Mouse (Mus musculus): ENCODE measurements around the gene Chpf. TPM values are rescaled to one million over a fixed set of nuclear protein-coding genes. Genes with fewer than 3 reads are reported as not detected.

The Chpf gene
- total RNA-seq, 2 experiments from 2014 or later, result 36.9 to 43.6 TPM

DNA sequence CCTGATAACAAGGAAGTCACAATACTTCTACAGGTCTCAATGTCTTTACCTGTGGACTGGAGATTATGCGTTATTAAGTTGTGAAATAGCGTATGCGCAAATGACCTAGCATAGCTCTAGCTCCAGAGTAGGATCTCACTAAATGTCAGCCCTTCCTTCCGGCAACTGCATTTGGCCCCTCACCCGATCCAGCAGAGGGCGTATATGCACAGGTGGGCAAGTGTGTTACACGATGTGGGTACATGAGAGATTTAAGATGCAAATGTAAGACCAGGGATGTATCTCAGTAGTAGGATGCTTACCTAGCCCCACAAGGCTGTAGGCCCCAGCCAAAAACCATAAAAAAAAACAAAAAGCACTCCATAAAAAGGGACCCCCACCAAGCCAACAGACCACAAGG lies 20.3 kb upstream of the Chpf start:
- no peak for DNase-seq

DNA sequence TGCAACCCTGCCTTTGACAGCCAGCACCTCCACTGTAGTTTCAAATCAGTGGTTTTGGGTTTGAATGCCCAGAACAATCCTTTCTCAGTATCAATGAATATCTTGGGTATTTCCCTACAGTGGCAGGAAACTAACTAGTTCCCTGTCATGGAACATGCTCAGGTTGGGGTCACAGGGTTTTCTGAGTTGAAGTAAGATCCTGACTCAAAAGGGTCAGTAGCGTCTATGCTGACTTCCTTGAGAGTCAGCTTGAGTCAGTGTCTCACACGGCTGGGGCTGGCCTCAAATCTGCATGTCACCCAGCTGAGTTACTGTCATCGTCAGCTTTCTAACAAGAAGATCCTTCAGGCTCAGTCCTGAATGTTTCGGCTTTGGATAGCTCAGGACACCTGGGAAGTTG lies 19.8 kb upstream of the Chpf start:
- DNase-seq, result no peak

DNA sequence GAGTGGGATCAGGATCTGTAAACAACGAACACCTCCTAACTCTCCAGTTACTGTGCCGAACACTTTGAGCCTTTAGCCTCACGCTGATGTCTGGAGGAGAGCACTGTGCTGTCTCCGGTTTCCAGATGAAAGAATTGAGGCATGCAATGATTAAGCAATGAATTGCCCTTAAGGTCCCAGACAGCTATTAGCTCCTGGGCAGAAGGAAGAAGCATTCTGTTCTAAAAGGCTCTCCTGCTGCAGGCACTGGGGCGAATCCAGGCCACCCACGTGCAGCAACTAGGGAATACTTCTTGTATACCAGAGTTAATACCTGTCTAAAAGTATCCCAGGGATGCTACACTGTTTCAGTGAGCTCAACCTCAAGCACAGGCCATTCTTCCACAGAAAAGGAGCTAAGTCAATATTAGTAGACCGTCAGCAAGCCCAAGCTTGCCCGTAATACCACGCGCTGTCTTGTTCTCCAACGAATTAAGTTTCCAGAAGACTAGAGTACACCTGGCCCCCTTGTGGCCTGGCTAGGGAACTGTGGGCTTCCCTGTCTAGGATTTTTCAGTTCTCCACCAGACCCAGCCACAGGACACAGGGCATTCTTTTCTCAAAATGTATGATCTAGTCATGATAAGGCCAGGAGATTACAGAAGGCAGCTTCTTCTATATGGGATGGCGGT lies 15.9 kb upstream of the Chpf start:
- peak; percentile 65 for DNase-seq

DNA sequence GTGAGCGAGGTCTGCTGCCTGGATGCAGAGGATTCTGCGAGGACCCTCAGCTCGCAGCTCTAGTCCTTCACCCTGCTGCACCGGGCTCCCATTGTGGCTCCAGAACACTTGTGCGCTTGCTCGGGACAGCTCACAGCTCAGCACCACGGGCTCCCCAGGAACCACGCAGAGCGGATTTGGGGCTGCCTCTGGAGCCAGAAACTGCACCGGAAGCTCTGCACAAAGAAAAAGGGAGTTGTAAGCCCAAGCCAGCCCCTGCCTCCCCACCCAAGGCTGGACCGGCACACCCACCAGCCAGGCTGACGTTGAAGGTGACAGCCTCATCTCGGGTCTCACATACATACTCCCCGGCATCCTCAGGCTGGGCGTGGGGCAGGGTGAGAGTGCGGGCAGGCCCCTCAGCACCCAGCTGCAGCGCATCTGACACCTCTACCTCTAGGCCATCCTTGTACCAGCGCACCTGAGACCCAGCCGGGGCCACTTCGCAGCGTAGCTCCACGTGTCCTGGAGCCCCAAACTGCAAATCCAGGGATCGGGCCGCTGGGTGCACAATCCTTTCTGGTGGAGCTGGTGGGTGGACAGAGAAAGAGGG lies 13.6 kb upstream of the Chpf start:
- no peak for DNase-seq

GRCm38 (mm10) chr1:75490785-75491551 lies 11.9 kb upstream of the Chpf start:
- no peak for DNase-seq

GRCm38 (mm10) chr1:75487405-75488161 lies 8.5 kb upstream of the Chpf start:
- DNase-seq, result peak; percentile 90

GRCm38 (mm10) chr1:75487040-75487404 lies 7.9 kb upstream of the Chpf start:
- DNase-seq, result no peak

DNA sequence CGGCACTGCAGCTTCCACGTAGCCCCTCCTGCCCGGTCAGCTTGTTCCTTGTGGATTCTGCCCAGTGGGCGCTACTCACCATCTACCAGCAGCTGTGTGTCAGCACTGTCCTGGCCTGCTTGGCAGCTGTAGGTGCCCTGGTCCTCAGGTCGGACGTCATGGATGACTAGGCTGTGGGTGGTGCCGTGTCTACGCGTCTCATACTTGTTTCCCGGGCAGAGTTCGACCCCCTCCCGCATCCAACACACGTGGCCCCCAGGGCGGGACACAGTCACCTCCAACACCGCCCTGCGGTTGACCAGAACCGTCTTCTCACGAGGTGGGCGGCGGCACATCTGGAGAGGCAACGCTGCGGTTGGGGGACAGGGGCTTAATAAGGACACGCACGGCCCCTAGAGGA lies 7.5 kb upstream of the Chpf start:
- DNase-seq, result no peak

GRCm38 (mm10) chr1:75480735-75481134 lies 1.6 kb upstream of the Chpf start:
- no peak for DNase-seq

- DNase-seq, result no peak
Observed at GRCm38 (mm10) chr1:75480036-75480435, 929 bp upstream of the Chpf start.

- DNase-seq, result no peak
Observed at GRCm38 (mm10) chr1:75479635-75479989, 505 bp upstream of the Chpf start.

- DNase-seq, result peak; percentile 66
Observed at GRCm38 (mm10) chr1:75478497-75478896, 610 bp downstream of the Chpf start.

- no peak for DNase-seq
Observed at GRCm38 (mm10) chr1:75477966-75478290, 1.2 kb downstream of the Chpf start.

DNA sequence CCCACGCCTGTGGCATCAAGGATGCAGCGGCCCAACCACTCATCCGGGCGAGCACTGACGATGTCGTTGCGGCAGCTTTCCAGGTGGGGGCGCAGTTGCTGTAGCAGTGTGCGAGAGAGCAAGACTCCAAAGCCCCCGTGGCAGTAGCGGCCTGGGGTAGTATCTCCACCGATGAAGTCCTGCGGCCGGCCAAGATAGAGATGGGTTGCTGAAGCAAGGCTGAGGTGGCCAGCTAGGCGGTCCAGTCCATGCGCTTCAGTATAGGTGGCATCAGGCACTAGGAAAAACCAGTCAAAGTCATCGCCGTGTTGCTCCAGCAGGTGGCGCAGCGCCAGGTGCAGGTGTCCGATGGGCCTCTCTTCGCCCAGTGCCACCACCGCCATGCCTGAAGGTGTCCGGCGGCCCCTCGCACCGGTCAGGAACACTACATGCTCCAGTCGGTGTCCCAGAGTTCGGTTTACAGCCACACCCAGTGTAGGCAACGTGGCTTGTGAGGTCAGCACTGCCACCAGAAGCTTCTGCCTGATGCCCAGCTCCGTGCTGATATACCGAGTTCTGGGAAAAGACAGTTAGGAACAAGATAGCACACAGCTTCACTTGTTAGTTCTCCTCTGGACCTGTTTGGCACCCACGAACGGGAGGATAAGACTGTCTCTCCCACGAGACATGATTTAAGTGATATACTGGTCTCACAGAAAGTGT lies 1.7 kb downstream of the Chpf start:
- DNase-seq, result peak; percentile 91

- no peak for DNase-seq
Observed at GRCm38 (mm10) chr1:75476441-75476840, 2.7 kb downstream of the Chpf start.

GRCm38 (mm10) chr1:75469287-75469825 lies 9.8 kb downstream of the Chpf start:
- DNase-seq, result peak; percentile 53

DNA sequence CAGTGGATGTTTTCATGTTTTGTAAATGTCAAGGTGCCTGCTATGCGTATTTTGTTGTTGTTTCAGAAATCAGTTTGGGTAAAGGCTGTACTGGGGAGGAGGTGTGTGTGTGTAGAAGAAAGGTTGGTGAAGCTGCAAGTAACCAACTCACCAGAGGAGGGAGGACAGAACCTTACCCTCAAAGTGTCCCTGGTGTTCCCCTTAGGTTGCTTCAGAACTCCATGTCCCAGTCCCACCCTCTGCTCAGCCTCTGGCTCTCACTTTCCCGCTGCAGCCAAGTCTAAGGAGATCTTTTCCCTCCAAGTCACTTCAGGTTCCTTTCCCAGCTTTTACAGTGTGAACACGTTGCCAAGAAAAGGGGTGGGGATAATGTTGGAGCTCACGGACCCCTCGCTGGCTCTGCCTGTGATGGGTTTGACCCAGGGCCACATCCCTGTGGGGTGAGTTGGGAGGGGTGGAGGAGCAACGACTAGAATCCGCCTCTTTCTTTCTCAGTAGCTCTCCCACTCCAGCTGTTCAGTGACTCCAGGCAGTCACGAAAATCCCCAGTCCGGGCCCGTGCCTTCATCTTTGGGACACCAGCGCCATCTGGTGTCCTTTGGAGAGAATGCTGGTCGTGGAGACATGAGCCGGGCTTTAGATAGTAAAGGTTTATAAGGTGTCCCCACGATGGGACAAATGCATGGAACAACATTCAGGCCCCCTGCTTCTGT lies 11.7 kb downstream of the Chpf start:
- DNase-seq, result peak; percentile 87

DNA sequence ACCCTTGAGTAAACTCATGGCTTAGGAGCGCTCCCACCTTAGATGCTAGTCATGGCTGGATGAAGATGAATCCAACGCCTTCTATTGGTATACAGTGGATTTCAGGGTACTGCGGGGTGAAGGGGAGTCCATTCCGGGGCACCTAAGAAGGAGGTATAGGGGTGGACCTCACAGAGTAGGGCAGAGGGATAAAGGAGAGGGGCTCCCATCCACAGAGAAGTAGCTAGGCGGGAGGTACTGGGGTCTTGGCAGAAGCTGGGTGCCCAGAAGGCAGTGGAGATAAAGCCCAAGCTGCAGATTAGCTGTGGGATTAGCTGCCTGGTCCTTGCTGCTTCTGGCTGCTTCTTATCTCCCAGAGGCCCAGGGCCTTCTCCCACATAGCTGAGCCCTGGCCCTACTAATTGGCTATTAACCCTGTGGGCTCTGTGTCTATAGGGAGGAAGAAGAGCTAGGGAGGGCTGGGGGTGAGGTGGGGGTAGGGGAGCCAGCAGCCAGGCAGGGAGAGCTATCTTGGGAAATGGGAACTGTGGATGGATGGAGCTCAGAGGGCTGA lies 15.4 kb downstream of the Chpf start:
- no peak for DNase-seq

DNA sequence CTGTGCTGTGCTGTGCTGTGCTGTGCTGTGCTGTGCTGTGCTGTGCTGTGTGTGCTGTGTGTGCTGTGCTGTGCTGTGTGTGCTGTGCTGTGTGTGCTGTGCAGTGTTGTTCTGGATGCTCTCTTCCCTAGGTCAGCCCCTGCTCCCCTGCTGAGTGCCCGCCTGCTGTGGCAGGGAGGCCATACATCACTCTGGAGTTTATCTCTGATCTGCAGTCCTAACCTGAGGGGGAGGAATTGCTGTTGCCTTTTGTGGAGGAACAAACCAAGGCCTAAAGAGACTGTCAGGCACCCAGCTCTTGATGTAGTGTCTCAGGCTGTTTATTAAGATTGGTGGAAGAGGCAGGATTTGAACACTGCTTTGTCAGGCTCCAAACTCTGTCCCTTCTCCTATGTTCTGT lies 16.5 kb downstream of the Chpf start:
- DNase-seq, result no peak

DNA sequence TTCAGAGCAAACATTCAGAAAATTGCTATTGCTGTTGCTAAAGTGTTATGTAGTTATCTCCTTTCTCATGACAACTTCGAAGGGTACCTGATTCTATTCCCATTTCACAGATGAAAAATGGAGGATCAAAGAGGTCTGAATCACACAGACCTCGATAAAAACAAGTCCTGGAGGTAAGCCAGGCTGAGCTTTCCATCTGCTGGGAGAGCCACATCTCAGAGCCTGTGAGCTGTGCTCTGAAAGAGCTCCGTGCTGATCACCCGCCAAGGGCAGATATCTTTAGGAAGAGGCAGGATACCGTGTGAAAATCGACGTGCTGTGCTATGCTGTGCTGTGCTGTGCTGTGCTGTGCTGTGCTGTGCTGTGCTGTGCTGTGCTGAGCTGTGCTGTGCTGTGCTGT lies 18.8 kb downstream of the Chpf start:
- no peak for DNase-seq

Measured in adrenal gland, postnatal 10 days (tissue).